Mouse (Mus musculus) CH12.LX (cell line): Measurements from ENCODE around the gene Cbx4. TPM values are rescaled to one million over a fixed set of nuclear protein-coding genes. Genes with fewer than 3 reads are reported as not detected.
"Not testable (repeated sequence)": the region's sequence is repeated elsewhere in the genome, so short reads cannot be mapped to it uniquely, and the experiment has no call there.

Source experiments
- DNase-seq: peaks from one replicate; pipeline ENCODE4 v3.0.0-alpha.2; 2013; ENCODE audit errors: extremely low read depth
- H3K27ac ChIP-seq: 2 replicates; pipeline ENCODE4 v1.5.1; 2012; ENCODE audit warnings: low read depth, mild to moderate bottlenecking, control low read depth, moderate library complexity; ENCODE audit not compliant: insufficient read depth
- H3K27me3 ChIP-seq: replicated peaks from 2 replicates; pipeline ENCODE3; 2012; ENCODE audit warnings: inconsistent platforms
- H3K36me3 ChIP-seq, 2 experiments: replicated peaks in 1 of 2; 2 replicates each; pipeline versions ENCODE3 to v1.6.1; 2012; ENCODE audit warnings: inconsistent platforms in 1 of 2, low read length in 1 of 2, mild to moderate bottlenecking in 1 of 2, mixed read lengths in 1 of 2, moderate library complexity in 1 of 2; ENCODE audit not compliant: control insufficient read depth in 1 of 2, insufficient read depth in 1 of 2
- H3K4me1 ChIP-seq, 2 experiments: 2 replicates each; pipeline ENCODE4 v1.6.1; 2012; ENCODE audit warnings: inconsistent platforms in 1 of 2, moderate library complexity in 1 of 2; ENCODE audit not compliant: insufficient read depth in 2 of 2, control insufficient read depth in 1 of 2
- H3K4me2 ChIP-seq: 2 replicates; pipeline ENCODE4 v1.6.1; 2012; ENCODE audit warnings: low read depth, mild to moderate bottlenecking, control low read depth; ENCODE audit not compliant: poor library complexity, insufficient read depth, severe bottlenecking
- H3K4me3 ChIP-seq, 3 experiments: fragments of 150-350 bp in 1 of 3; sonication (generic) in 1 of 3; replicated peaks in 1 of 3; 2 replicates each; pipeline versions ENCODE3 to v1.5.1; 2011 to 2012; ENCODE audit warnings: low read depth in 2 of 3, low read length in 2 of 3, mild to moderate bottlenecking in 2 of 3, moderate library complexity in 2 of 3, control low read depth in 1 of 3, improper control_type of control experiment in 1 of 3, inconsistent platforms in 1 of 3, mixed read lengths in 1 of 3; ENCODE audit not compliant: poor library complexity in 1 of 3
- H3K79me2 ChIP-seq: replicated peaks from 2 replicates; pipeline ENCODE4 v1.6.1; 2012; ENCODE audit warnings: mild to moderate bottlenecking, moderate library complexity; ENCODE audit not compliant: control insufficient read depth, poor library complexity, insufficient read depth, severe bottlenecking; ENCODE audit errors: extremely low read depth
- H3K9ac ChIP-seq: 2 replicates; pipeline ENCODE4 v1.6.1; 2012; ENCODE audit warnings: low read depth, mild to moderate bottlenecking, control low read depth, moderate library complexity; ENCODE audit not compliant: insufficient read depth
- H3K9me3 ChIP-seq: replicated peaks from 2 replicates; pipeline ENCODE3; 2012; ENCODE audit warnings: low read length, inconsistent platforms, mixed read lengths
- ELF1 ChIP-seq: IDR thresholded peaks from 2 replicates; pipeline ENCODE4 v1.6.1; 2014; ENCODE audit warnings: low read depth, mild to moderate bottlenecking, inconsistent platforms, low read length, improper control_type of control experiment
- EP300 ChIP-seq: IDR thresholded peaks from 2 replicates; pipeline ENCODE4 v1.6.1; 2011; ENCODE audit warnings: low read length, improper control_type of control experiment
- JUN ChIP-seq: IDR thresholded peaks from 2 replicates; pipeline ENCODE4 v1.6.1; 2011; ENCODE audit warnings: low read depth, mild to moderate bottlenecking, low read length, improper control_type of control experiment, moderate library complexity; ENCODE audit not compliant: insufficient read depth
- JUND ChIP-seq: conservative IDR thresholded peaks from 2 replicates; pipeline ENCODE4 v1.6.1; 2011; ENCODE audit warnings: low read depth, low read length, improper control_type of control experiment
- MAFK ChIP-seq: IDR thresholded peaks from 2 replicates; pipeline ENCODE4 v1.6.1; 2011; ENCODE audit warnings: low read length, improper control_type of control experiment; ENCODE audit not compliant: insufficient replicate concordance
- MXI1 ChIP-seq: IDR thresholded peaks from 2 replicates; pipeline ENCODE4 v1.6.1; 2011; ENCODE audit warnings: mild to moderate bottlenecking, low read depth, low read length, improper control_type of control experiment
- POLR2AphosphoS2 ChIP-seq: IDR thresholded peaks from 2 replicates; pipeline ENCODE4 v1.6.1; 2011; ENCODE audit warnings: low read depth, low read length, improper control_type of control experiment
- RAD21 ChIP-seq: IDR thresholded peaks from 2 replicates; pipeline ENCODE4 v1.6.1; 2011; ENCODE audit warnings: low read depth, mild to moderate bottlenecking, low read length, improper control_type of control experiment, moderate library complexity
- RCOR1 ChIP-seq: conservative IDR thresholded peaks from 2 replicates; pipeline ENCODE4 v1.6.1; 2012; ENCODE audit warnings: low read depth, mild to moderate bottlenecking, inconsistent platforms, low read length, improper control_type of control experiment
- SIN3A ChIP-seq: IDR thresholded peaks from 2 replicates; pipeline ENCODE4 v1.6.1; 2012; ENCODE audit warnings: low read length, improper control_type of control experiment, inconsistent platforms
- SMC3 ChIP-seq: IDR thresholded peaks from 2 replicates; pipeline ENCODE4 v1.6.1; 2011; ENCODE audit warnings: low read depth, low read length, improper control_type of control experiment
- TBP ChIP-seq: conservative IDR thresholded peaks from 2 replicates; pipeline ENCODE4 v1.6.1; 2011; ENCODE audit warnings: low read depth, low read length, improper control_type of control experiment
- TCF12 ChIP-seq: IDR thresholded peaks from 2 replicates; pipeline ENCODE4 v1.6.1; 2014; ENCODE audit warnings: low read depth, mild to moderate bottlenecking, inconsistent platforms, low read length, improper control_type of control experiment
- UBTF ChIP-seq: IDR thresholded peaks from 2 replicates; pipeline ENCODE4 v1.6.1; 2012; ENCODE audit warnings: low read depth, mild to moderate bottlenecking, inconsistent platforms, low read length, improper control_type of control experiment, moderate library complexity
- USF2 ChIP-seq: conservative IDR thresholded peaks from 2 replicates; pipeline ENCODE4 v1.6.1; 2011; ENCODE audit warnings: low read depth, low read length, improper control_type of control experiment
- ZC3H11A ChIP-seq: IDR thresholded peaks from 2 replicates; pipeline ENCODE4 v1.6.1; 2012; ENCODE audit warnings: low read depth, mild to moderate bottlenecking, inconsistent platforms, low read length, improper control_type of control experiment
- ZKSCAN1 ChIP-seq: IDR thresholded peaks from 2 replicates; pipeline ENCODE4 v1.6.1; 2012; ENCODE audit warnings: low read depth, inconsistent platforms, low read length, improper control_type of control experiment, borderline replicate concordance
- dilution Hi-C: fragments of 300-500 bp; cut with MboI; formaldehyde crosslinking; loops from 2 replicates; pipeline ENCODE4 v1.14.3; 2020; ENCODE audit warnings: low sequenced_read_pairs; ENCODE audit not compliant: extremely low pct_unique_long_range_greater_than_20kb, extremely low pct_ligation_motif_present
- in situ Hi-C: fragments of 300-500 bp; cut with MboI; formaldehyde crosslinking; loops from 3 replicates; pipeline ENCODE4 v1.14.3; 2019; ENCODE audit warnings: low sequenced_read_pairs, low pct_ligation_motif_present, low pct_unique_long_range_greater_than_20kb, mixed read lengths
- polyA plus RNA-seq: library from polyadenylated mRNA; unstranded; fragments of >175 nt; gene quantifications from 2 replicates; pipeline ENCODE4 v1.2.1, GENCODE M21; 2012; ENCODE audit warnings: low read depth; ENCODE audit not compliant: insufficient read length
- total RNA-seq, 2 experiments: library from RNA; depleted of rRNA; stranded (reverse); fragments of 300-350 nt in 1 of 2; fragments of >200 nt in 1 of 2; gene quantifications; 2 replicates each; pipeline ENCODE4 v1.2.3; 2012 to 2014

The Cbx4 gene
- total and polyA plus RNA-seq, 3 experiments, result 15.0 to 40.4 (median 26.0) TPM

- TF ChIP-seq MAFK, result peak; percentile 85
- H3K4me2 ChIP-seq, H3K9ac ChIP-seq, H3K4me3 ChIP-seq, H3K79me2 ChIP-seq, in situ Hi-C loops, H3K27ac ChIP-seq, H3K9me3 ChIP-seq, H3K36me3 ChIP-seq, dilution Hi-C loops, DNase-seq: not testable (repeated sequence)
- Histone ChIP-seq H3K4me1 (peaks cover 0 to 12% of the 10 kb centered on the region in 2 experiments; a peak in 2 of 4 replicates), H3K27me3 (peaks cover 20% of the 10 kb centered on the region)
Observed at GRCm38 (mm10) chr11:119100355-119100754, 14.3 kb upstream of the Cbx4 start.

- dilution Hi-C loops (no loop called here), in situ Hi-C loops (no loop called here)
- no peak overlapping the region for H3K4me3 ChIP-seq
- no peaks in the 10 kb centered on the region for H3K79me2 ChIP-seq
- H3K4me1 ChIP-seq, result peaks cover 2 to 10% of the 10 kb centered on the region in 2 experiments; a peak in 3 of 4 replicates
- peaks cover under 1% of the 10 kb centered on the region for H3K9me3 ChIP-seq
- no peak overlapping the region for H3K9ac ChIP-seq
- no peak overlapping the region for H3K4me2 ChIP-seq
- TF ChIP-seq SMC3 (no peak), JUND (no peak), MXI1 (no peak), TBP (no peak), USF2 (no peak), POLR2AphosphoS2 (no peak), RAD21 (no peak), EP300 (no peak), ELF1 (no peak), ZKSCAN1 (no peak), ZC3H11A (no peak), SIN3A (no peak), JUN (no peak), RCOR1 (no peak), UBTF (no peak), TCF12 (no peak)
- no peaks in the 10 kb centered on the region for H3K36me3 ChIP-seq
- no peak for DNase-seq
- no peak overlapping the region for H3K27ac ChIP-seq
- peaks cover 32% of the 10 kb centered on the region for H3K27me3 ChIP-seq
Observed at GRCm38 (mm10) chr11:119098202-119098601, 12.2 kb upstream of the Cbx4 start.
